Mouse (Mus musculus) thymus, adult 2 months (tissue): ENCODE results near the gene Gm38394. TPM values are rescaled to one million over a fixed set of nuclear protein-coding genes. Genes with fewer than 3 reads are reported as not detected.

Experiments used
- DNase-seq: peaks from one replicate; pipeline ENCODE4 v3.0.0; 2021
- H3K27ac ChIP-seq: fragments of 200-500 bp; 2 replicates; pipeline ENCODE4 v1.5.1; 2012; ENCODE audit warnings: low read length, control low read depth; ENCODE audit not compliant: control insufficient read depth, insufficient read depth
- H3K27me3 ChIP-seq: fragments of 200-500 bp; 2 replicates; pipeline ENCODE4 v1.6.1; 2012; ENCODE audit warnings: mild to moderate bottlenecking, low read length, moderate library complexity, mixed read lengths; ENCODE audit not compliant: control insufficient read depth, insufficient read depth
- H3K36me3 ChIP-seq: fragments of 200-500 bp; 2 replicates; pipeline ENCODE4 v1.6.1; 2012; ENCODE audit warnings: mild to moderate bottlenecking, low read length, moderate library complexity; ENCODE audit not compliant: control insufficient read depth, insufficient read depth
- H3K4me1 ChIP-seq: fragments of 200-500 bp; replicated peaks from 2 replicates; pipeline ENCODE4 v1.6.1; 2012; ENCODE audit warnings: low read length; ENCODE audit not compliant: control insufficient read depth, insufficient read depth
- H3K4me3 ChIP-seq: fragments of 200-500 bp; 2 replicates; pipeline ENCODE4 v1.5.1; 2012; ENCODE audit warnings: mild to moderate bottlenecking, low read length, control low read depth, moderate library complexity; ENCODE audit not compliant: control insufficient read depth, insufficient read depth
- CTCF ChIP-seq: fragments of 200-500 bp; IDR thresholded peaks from 2 replicates; pipeline ENCODE4 v1.5.1; 2012; ENCODE audit warnings: mild to moderate bottlenecking, control low read depth, low read length, moderate library complexity, borderline replicate concordance; ENCODE audit not compliant: control insufficient read depth, poor library complexity, insufficient read depth; ENCODE audit errors: extremely low read depth
- POLR2A ChIP-seq: fragments of 200-500 bp; IDR thresholded peaks from 2 replicates; pipeline ENCODE4 v1.6.1; 2012; ENCODE audit warnings: mild to moderate bottlenecking, low read length, control low read depth, moderate library complexity; ENCODE audit not compliant: control insufficient read depth, poor library complexity, insufficient read depth; ENCODE audit errors: extremely low read depth
- WGBS: fragments of 180-500 bp; shearing (Covaris S2); methylation state at CpG from one replicate; pipeline ENCODE4 v1.1.7; 2018; 5-methylcytosine and 5-hydroxymethylcytosine counted together
- polyA plus RNA-seq: library from polyadenylated mRNA; depleted of rRNA; stranded (reverse); fragments of >200 nt; gene quantifications from 2 replicates; pipeline ENCODE4 v1.2.3, GENCODE M21; 2012

The Gm38394 gene
- polyA plus RNA-seq, 1 experiment = 5.9 TPM

DNA sequence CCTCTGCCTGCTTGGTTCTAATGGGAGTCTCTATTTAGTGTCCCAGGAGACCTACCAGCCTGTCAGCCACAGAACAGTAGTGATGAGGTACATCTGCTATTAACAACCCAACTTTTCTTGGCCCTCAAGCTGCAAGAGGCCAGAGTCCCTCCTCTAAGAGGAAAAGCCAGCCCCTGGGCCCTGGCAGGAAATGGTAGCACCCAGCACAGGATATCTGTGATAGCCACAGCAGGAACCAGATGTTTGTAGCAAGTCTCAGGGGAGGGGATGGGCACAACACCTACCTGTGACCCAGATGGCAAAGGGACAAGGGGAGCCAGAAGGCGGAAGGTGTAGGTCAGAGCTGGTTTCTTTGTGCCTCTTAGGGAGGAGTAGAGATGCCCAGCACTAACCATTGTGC is 33.8 kb upstream of the Gm38394 start:
- H3K27me3 ChIP-seq = no peaks in the 10 kb centered on the region
- no peak for TF ChIP-seq CTCF
- TF ChIP-seq POLR2A = no peak
- WGBS = 56% methylated on average over 1 of the region's 1 CpGs
- DNase-seq = peak; percentile 13
- H3K36me3 ChIP-seq = no peaks in the 10 kb centered on the region
- peaks cover 36% of the 10 kb centered on the region for H3K4me1 ChIP-seq
- H3K27ac ChIP-seq = no peak overlapping the region; the same call in 1 of the 2 replicates
- no peak overlapping the region for H3K4me3 ChIP-seq

DNA sequence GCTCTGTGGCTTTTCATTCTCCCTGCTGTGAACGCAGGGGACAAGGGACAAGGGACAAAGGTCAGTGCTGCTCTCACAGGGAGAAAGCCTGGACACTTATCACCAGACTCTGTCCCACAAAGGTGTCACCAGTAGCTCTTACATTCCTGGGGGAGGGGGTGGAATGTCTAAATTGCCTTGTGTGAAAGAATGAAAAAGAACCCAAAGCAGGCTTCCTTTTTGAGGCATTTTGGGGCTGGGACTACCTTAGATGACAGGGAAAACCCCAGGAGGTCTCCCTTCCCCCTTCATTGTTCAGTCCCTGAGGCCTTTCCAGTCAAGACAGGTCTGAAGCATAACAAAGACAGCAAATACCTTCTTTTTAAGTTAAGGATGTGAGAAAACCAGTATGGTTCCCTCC is 33.2 kb upstream of the Gm38394 start:
- TF ChIP-seq POLR2A = no peak
- TF ChIP-seq CTCF = no peak
- Histone ChIP-seq H3K27ac (no peak overlapping the region), H3K27me3 (no peaks in the 10 kb centered on the region), H3K4me1 (peaks cover 40% of the 10 kb centered on the region), H3K4me3 (no peak overlapping the region), H3K36me3 (no peaks in the 10 kb centered on the region)
- DNase-seq = no peak
- WGBS = 72% methylated on average over 1 of the region's 1 CpGs

DNA sequence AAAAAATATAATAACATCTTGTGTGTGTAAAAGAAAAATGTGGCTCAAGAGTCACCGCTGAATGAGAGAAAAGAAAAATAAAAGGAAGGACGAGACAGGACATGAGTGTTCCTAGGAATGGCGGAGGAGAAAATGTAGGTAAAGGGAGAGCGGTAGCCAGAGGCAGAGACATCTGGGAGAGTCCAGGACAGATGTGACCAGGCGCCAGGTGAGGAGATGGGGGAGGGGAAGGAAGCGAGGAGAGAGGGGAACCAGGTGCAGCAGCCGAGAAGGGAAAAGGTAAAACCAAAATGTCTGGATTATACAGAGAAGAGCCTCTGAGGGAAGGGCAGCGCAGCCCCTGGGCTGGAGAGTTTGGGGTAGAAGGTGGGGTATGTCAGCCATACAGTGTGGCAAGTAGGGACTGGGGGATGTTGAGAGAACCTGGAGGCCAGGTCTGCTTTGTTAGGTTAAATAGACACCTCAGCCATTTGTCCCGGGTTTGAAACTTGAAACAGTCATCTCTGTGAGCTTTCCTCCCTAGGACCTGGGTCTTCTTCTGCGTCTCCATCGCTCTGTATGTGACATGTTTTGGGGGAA is 32.5 kb upstream of the Gm38394 start:
- TF ChIP-seq CTCF = no peak
- TF ChIP-seq POLR2A = no peak
- Histone ChIP-seq H3K36me3 (no peaks in the 10 kb centered on the region), H3K27me3 (no peaks in the 10 kb centered on the region), H3K27ac (no peak overlapping the region), H3K4me1 (peaks cover 45% of the 10 kb centered on the region), H3K4me3 (no peak overlapping the region)
- DNase-seq = no peak
- WGBS = 80% methylated on average over 11 of the region's 11 CpGs

DNA sequence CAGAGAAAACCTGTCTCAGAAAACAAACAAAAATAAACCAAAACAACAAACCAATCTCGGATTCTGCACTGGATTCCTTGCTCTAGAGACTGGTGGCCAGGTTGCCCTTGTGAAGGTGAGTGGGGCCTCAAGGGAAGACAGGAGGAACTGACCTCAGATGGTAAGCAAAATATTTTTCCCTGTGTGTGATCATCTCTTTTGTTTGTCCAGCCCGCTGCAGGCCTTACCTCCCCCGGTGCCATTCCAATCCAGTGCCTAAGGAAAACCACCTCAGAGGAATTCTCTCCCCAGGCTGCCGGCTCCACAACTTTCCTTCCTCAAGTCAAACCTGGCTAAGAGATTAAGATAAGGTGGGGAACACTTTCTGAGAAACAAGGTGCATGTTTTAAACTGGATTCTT is 31.1 kb upstream of the Gm38394 start:
- Histone ChIP-seq H3K4me1 (peaks cover 48% of the 10 kb centered on the region), H3K27me3 (no peaks in the 10 kb centered on the region), H3K36me3 (no peaks in the 10 kb centered on the region), H3K27ac (no peak overlapping the region), H3K4me3 (no peak overlapping the region)
- 85% methylated on average over 4 of the region's 4 CpGs for WGBS
- no peak for DNase-seq
- no peak for TF ChIP-seq POLR2A
- no peak for TF ChIP-seq CTCF

DNA sequence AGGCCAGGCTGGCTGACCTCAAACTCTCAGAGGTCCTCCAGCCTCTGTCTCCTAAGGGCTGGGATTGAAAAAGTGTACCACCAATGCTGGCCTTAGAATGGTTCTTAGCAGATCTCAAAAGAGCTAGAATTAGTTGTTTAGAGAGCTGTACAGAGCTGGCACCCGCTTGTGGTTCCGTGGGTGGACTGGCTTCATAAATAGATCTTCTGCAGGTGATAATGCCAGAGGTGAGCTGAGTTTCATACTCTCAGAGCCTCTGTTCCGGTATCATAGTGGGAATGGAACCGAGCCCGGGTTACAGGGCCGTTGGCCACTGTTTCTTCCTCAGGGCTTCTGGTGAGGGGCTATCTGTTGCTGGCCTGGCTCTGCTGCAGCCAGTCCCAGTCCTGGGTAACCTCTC is 29.9 kb upstream of the Gm38394 start:
- Histone ChIP-seq H3K36me3 (no peaks in the 10 kb centered on the region), H3K4me3 (no peak overlapping the region), H3K4me1 (peaks cover 48% of the 10 kb centered on the region), H3K27ac (peak overlapping the region; percentile 32; the same call in 1 of the 2 replicates), H3K27me3 (no peaks in the 10 kb centered on the region)
- WGBS = 69% methylated on average over 6 of the region's 6 CpGs
- no peak for DNase-seq
- TF ChIP-seq CTCF = no peak
- no peak for TF ChIP-seq POLR2A

DNA sequence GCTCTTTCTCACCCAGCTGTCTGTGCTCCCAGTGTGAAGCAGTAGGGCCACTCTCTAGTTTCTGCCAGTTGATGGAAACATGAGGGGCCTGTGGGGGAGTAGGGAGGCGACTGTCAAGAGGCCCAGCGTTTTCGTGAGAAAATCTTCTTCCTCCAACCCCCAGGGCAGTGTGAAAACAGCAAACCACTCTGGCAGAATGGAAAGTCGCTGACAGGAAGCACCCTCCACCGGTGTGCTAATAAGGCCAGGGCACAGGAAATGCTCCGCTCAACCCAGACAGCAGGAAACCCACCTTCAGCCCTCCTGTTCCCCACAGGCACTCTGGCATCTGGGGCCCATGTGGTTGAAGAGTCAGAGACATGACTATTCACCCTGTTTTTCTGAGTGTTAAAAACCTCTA is 28.8 kb upstream of the Gm38394 start, which contains the start of gene Lax1:
Gene Lax1, minus strand, starts transcription at position 212 of the 400 bp plus-strand sequence.
- peak within 1 kb of the TSS; percentile 89 for H3K4me3 ChIP-seq
- H3K27ac ChIP-seq = peak within 1 kb of the TSS; percentile 99
- peak; percentile 74 for DNase-seq
- no peaks in the 10 kb centered on the region for H3K36me3 ChIP-seq
- peaks cover 42% of the 10 kb centered on the region for H3K4me1 ChIP-seq
- TF ChIP-seq POLR2A (peak; percentile 43; the same call in 1 of the 2 replicates), CTCF (no peak)
- WGBS = 0% methylated on average over 6 of the region's 6 CpGs
- no peaks in the 10 kb centered on the region for H3K27me3 ChIP-seq

DNA sequence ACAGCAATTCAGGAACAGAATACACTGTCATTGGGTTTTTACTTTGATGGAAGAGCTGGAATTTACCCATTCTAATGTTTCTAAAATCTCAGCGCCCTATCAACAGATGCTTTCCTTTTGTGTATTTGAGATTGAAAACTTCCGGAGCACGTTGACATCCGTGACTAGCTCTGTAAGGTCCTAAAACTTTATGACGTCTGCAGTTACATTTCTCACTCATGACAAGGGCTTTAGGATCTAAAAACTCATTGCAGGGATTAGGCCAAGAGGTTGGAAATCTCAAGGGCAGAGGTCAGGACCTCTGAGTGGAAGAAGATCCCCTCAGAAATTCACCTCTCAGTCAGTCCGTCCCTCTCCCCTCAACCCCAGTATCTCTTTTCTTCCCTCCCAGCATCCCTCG is 27.2 kb upstream of the Gm38394 start:
- WGBS = 33% methylated on average over 7 of the region's 7 CpGs
- H3K4me1 ChIP-seq = peaks cover 27% of the 10 kb centered on the region
- TF ChIP-seq CTCF (no peak), POLR2A (no peak)
- H3K36me3 ChIP-seq = no peaks in the 10 kb centered on the region
- no peaks in the 10 kb centered on the region for H3K27me3 ChIP-seq
- no peak for DNase-seq
- H3K27ac ChIP-seq = peak overlapping the region; percentile 36; the same call in 1 of the 2 replicates
- H3K4me3 ChIP-seq = peak overlapping the region; percentile 28; the same call in 1 of the 2 replicates
